Mouse (Mus musculus) urinary bladder, adult 18-20 months (tissue): ENCODE measurements around the gene Wfikkn1.
A peak's percentile ranks its signal among the peaks of the same experiment; 100 is the strongest.
"Not testable (repeated sequence)": the region's sequence is repeated elsewhere in the genome, so short reads cannot be mapped to it uniquely, and the experiment has no call there.

Source experiments
- DNase-seq, 2 experiments: peaks; one replicate each; pipeline ENCODE4 v3.0.0; 2022; ENCODE audit warnings: low spot score in 2 of 2, mixed read lengths in 2 of 2

The Wfikkn1 gene

DNA sequence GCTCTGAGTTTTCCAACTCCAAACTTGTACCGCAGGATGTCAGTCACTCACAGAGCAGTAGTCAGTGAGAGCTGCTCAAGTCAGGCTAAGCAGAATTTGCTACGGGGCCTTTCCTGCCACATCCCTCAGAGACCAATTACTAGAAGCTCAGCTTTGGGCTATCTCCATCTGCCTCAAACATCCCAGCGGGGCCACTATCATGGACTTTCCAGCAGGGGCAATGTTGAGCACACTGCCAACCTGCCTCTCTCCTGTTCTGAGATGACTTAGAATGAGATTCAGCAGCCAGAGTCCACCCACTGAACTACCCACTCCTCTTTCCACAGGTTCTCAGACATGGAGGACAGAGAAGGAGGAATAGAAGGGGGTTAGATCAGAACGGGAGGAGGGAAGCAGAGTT, 5.0 kb upstream of the Wfikkn1 start:
- no peak for DNase-seq

DNA sequence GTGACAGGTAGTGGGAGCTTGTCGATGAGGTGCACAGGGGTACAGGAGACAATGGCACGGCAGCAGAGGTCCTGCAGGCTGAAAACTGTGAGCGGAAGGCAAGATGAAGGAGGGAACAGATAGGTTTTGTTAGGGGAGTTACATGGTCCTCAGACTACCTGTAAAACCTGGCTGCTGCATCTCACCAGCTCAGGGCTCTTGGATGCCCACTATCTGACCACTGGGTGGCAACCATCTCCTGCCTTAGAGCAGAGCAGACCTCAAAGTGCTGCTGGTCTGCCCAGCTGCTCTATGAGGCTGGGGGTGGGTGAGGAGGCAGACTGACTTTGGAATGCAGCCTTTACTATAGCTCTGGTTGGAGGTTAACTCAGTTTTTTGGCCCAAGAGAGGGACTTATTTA, 3.2 kb upstream of the Wfikkn1 start:
- no peak for DNase-seq

GRCm38 (mm10) chr17:25883268-25883667, 2.6 kb upstream of the Wfikkn1 start:
- no peak for DNase-seq

DNA sequence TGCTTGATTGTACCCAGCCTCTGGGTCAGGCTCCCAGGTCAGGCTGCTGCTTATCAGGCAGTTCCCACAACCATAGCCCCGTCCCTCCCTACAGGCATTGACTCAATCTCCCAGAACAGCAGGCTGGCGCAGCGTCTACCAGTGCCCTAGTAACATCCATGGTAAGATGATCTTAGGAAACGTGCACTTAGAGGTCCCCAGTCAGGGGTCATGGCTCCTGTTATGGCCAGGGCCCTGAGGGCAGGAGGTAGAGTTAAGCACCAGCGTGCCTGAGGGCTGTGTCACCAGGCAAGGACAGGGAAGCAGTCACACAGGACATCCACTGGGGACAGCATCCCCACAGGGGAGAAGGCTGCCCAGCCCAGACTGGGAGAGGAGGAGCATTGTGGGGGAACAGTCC, 1.6 kb upstream of the Wfikkn1 start:
- DNase-seq, result no peak

- DNase-seq, result no peak
These were observed 1.0 kb upstream of the Wfikkn1 start for GRCm38 (mm10) chr17:25881691-25882090.

- no peak for DNase-seq
These were observed 419 bp upstream of the Wfikkn1 start for GRCm38 (mm10) chr17:25880913-25881641.

GRCm38 (mm10) chr17:25879750-25880149, 908 bp downstream of the Wfikkn1 start:
- no peak for DNase-seq

- no peak for DNase-seq
These were observed 1.4 kb downstream of the Wfikkn1 start for GRCm38 (mm10) chr17:25879261-25879660.

- DNase-seq, result no peak
These were observed 2.0 kb downstream of the Wfikkn1 start for GRCm38 (mm10) chr17:25878611-25879180.

- DNase-seq, result no peak
These were observed 2.7 kb downstream of the Wfikkn1 start for GRCm38 (mm10) chr17:25877741-25878610.

GRCm38 (mm10) chr17:25877025-25877424, 3.6 kb downstream of the Wfikkn1 start:
- no peak for DNase-seq

DNA sequence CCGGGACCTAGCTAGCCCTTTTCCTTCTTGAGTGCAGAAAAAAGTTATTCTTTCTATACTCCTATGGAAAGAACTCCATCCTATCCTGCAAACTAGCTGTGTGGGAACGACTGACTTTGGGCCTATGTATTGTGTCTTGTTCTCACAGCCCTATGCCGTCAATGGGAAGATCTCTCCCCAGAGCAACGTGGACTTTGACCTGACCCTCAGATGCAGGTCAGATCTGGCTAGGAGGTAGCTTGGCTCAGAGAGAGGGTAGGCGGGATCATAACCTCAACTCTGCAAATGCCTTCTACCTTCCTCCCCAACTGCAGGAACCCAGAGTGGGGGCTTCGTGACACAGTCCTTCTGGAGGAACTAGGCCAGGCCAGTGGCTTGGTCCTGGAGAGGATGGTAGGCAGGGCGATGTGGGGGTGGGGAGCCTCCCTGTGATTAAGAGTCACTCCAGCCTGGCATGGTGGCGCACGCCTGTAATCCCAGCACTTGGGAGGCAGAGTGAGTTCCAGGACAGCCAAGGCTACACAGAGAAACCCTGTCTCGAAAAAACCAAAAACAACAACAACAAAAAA, 4.2 kb downstream of the Wfikkn1 start:
- DNase-seq, result no peak

DNA sequence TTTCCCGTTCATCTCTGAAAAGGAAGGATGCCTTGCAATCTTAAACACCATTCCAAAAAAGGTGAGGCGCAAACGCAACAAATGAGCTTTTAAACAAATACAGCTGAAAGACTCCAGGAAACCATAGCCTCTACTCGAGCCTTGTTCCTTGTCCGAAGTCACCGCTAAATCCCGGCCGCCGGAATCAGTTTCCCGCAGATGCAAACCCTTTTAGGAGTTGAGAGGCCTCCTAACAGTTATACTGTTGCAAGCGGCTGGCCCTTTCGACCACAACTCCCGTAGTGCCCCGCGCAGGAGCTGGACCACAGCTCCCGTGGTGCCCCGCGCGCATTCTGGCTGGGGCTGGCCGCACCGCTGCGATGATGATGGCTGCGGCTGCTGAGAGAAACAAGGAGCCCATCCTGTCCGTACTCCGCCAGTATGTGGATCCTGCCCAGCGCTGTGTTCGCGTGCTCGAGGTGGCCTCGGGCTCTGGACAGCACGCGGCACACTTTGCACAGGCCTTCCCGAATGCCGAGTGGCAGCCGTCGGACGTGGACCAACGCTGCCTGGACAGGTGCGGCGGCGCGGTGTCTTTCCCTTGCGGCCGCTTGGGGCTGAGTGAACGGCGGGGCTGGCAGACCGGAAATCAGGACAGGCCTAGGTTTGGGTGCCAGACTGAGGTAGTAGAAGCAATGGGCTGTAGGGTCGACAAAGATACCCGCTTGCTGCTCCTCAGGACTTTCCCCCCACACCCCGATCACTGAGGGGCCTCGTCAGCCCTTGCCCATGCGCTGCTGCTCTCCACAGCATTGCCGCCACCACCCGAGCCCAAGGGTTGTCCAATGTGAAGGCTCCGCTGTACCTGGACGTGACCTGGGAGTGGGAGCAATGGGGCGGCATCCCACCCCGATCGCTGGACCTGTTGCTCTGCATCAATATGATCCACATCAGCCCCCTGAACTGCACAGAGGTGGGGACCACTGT, 5.2 kb downstream of the Wfikkn1 start:
- DNase-seq, result peak; percentile 84

GRCm38 (mm10) chr17:25874721-25875170, 5.9 kb downstream of the Wfikkn1 start, which contains the start of gene Mettl26:
TSS of gene Mettl26 (plus strand) at chr17:25875074.
- peak; percentile 91 to 95 for DNase-seq

- no peak for DNase-seq
These were observed 6.4 kb downstream of the Wfikkn1 start for GRCm38 (mm10) chr17:25874148-25874720.

- no peak for DNase-seq
These were observed 7.1 kb downstream of the Wfikkn1 start for GRCm38 (mm10) chr17:25873405-25874147.

DNA sequence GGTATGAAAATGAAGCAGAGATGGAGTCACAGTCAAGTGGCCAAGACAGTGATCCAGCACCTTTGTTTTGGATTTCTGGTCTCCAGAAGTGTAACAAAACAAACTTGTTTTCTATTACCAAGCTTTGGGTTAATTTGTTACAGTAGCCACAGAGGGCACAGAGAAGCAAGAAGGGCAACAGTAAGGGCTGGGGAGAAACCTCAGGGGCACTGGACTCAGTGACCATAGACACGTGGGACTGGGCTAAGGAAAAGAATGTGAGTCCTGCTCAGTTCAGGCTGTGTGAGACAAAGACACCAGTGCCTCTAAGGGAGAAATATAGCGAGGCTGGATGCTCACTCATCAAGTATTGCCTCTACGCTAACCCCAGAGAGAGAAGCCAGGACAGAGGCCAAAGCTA, 8.0 kb downstream of the Wfikkn1 start:
- no peak for DNase-seq

DNA sequence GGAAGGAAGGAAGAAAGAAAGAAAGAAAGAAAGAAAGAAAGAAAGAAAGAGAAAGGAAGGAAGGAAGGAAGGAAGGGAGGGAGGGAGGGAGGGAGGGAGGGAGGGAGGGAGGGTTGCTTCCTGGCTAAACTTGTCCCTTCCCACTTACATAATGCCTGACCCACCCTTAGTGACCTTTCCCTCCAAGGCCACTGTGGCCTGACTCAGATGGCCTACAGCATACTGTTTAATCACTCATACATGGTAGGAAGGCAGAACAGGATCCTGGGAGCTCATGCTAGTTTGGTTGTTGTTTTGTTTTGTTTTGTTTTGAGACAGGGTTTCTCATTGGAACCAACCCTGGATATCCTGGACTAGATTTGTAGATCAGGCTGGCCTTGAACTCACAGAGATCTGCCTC, 9.1 kb downstream of the Wfikkn1 start:
- not testable (repeated sequence) for DNase-seq

DNA sequence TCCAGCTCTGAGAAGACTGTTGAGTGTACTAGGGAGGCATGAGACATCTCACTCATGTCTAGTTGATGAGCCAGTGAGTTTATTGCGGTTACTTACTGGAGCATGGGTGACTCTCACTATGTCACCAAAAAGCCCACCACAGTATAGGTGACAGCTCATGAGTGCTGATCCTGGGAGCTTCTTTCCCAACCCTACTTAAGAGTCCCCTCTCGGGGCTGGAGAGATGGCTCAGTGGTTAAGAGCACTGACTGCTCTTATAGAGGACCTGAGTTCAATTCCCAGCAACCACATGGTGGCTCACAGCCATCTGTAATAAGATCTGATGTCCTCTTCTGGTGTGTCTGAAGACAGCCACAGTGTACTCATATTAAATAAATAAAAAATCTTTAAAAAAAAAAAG, 10.7 kb downstream of the Wfikkn1 start:
- DNase-seq, result no peak

DNA sequence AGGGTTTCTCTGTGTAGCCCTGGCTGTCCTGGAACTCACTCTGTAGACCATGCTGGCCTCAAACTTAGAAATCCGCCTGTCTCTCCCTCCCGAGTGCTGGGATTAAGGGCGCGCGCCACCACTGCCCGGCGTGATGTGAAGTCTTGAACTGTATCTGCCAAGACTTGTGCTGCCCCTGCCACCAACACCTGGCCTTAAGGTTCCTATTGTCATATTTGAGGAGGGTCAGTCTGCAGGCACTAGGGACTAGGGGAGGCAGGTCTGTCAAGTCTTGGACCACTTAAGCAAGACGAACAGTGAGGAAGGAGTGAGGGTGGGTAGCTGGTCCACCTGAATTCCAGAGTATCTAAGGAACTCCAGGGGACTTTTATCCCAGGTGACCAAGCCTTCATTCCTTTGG, 11.2 kb downstream of the Wfikkn1 start:
- no peak for DNase-seq
